Mouse (Mus musculus) embryonic fibroblast, embryonic 13.5 days (primary cell): ENCODE measurements around the gene Cables2.

Experiments used
- CTCF ChIP-seq: IDR thresholded peaks from 2 replicates; pipeline ENCODE4 v1.5.1; 2011; ENCODE audit warnings: mild to moderate bottlenecking, control low read depth, low read length, moderate library complexity, borderline replicate concordance; ENCODE audit not compliant: insufficient read depth
- POLR2A ChIP-seq: IDR thresholded peaks from 2 replicates; pipeline ENCODE4 v1.6.1; 2011; ENCODE audit warnings: low read depth, mild to moderate bottlenecking, control low read depth, low read length, moderate library complexity

DNA sequence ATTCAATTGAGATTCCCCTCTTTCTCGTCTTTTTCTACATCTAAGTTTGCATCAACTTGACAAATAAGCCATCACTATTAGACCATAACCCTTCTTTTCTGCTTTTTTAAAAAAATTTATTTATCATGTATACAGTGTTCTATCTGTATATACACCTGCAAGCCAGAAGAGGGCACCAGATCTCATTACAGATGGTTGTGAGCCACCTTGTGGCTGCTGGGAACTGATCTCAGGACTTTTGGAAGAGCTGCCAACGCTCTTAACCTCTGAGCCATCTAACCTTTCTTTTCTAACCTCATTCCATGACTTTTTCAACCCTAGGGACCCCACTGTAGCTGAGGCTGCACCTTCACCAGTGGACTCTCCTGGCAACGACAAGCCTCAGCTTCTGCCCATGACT lies 61.0 kb downstream of the Cables2 start:
- TF ChIP-seq CTCF (no peak), POLR2A (no peak)
